Mouse (Mus musculus): ENCODE data around the gene B3gnt6. TPM values are rescaled to one million over a fixed set of nuclear protein-coding genes. Genes with fewer than 3 reads are reported as not detected.

B3gnt6 gene
- polyA plus RNA-seq, 1 experiment from 2014 or later: 0.06 TPM

GRCm38 (mm10) chr7:98157636-98158332, 41.5 kb downstream of the B3gnt6 start:
- no peaks in the 10 kb centered on the region for H3K27me3 ChIP-seq (ENCODE audit: control insufficient read depth, insufficient read depth, low read depth, low read length)
- WGBS (ENCODE audit: insufficient replicate concordance): 40% methylated on average over 5 of the region's 5 CpGs
- peaks cover 62% of the 10 kb centered on the region for H3K4me1 ChIP-seq (ENCODE audit: control insufficient read depth, low read depth, low read length)
- no peaks in the 10 kb centered on the region for H3K9me3 ChIP-seq (replicated peaks; ENCODE audit: control insufficient read depth, low read length)
- peak; percentile 59 for ATAC-seq (ENCODE audit: low read depth)
- H3K27ac ChIP-seq (ENCODE audit: low read length): peak overlapping the region; percentile 58
- H3K4me2 ChIP-seq (ENCODE audit: low read depth, low read length): peak overlapping the region; percentile 50
- peak overlapping the region; percentile 46 for H3K9ac ChIP-seq (ENCODE audit: low read depth, low read length)
- peaks cover 5% of the 10 kb centered on the region; the same call in 1 of the 2 replicates for H3K36me3 ChIP-seq (ENCODE audit: control insufficient read depth, insufficient read depth)
- H3K4me3 ChIP-seq (ENCODE audit: low read depth, low read length): peak overlapping the region; percentile 47

GRCm38 (mm10) chr7:98156280-98156665, 43.0 kb downstream of the B3gnt6 start:
- Histone ChIP-seq H3K9me3 (replicated peaks; ENCODE audit: control insufficient read depth, low read length) (no peaks in the 10 kb centered on the region), H3K4me1 (ENCODE audit: control insufficient read depth, low read depth, low read length) (peaks cover 54% of the 10 kb centered on the region), H3K27ac (ENCODE audit: low read length) (peak overlapping the region; percentile 29; the same call in 1 of the 2 replicates), H3K36me3 (ENCODE audit: control insufficient read depth, insufficient read depth) (peaks cover under 1% of the 10 kb centered on the region; the same call in 1 of the 2 replicates), H3K9ac (ENCODE audit: low read depth, low read length) (no peak overlapping the region), H3K4me3 (ENCODE audit: low read depth, low read length) (no peak overlapping the region), H3K4me2 (ENCODE audit: low read depth, low read length) (no peak overlapping the region), H3K27me3 (ENCODE audit: control insufficient read depth, insufficient read depth, low read depth, low read length) (no peaks in the 10 kb centered on the region)
- WGBS (ENCODE audit: insufficient replicate concordance): 35% methylated on average over 3 of the region's 3 CpGs
- no peak for ATAC-seq (ENCODE audit: low read depth)

- no peak overlapping the region for H3K4me2 ChIP-seq (ENCODE audit: low read depth, low read length)
- peaks cover 52% of the 10 kb centered on the region for H3K4me1 ChIP-seq (ENCODE audit: control insufficient read depth, low read depth, low read length)
- no peaks in the 10 kb centered on the region for H3K27me3 ChIP-seq (ENCODE audit: control insufficient read depth, insufficient read depth, low read depth, low read length)
- peak overlapping the region; percentile 56; the same call in 1 of the 2 replicates for H3K27ac ChIP-seq (ENCODE audit: low read length)
- no peak overlapping the region for H3K9ac ChIP-seq (ENCODE audit: low read depth, low read length)
- peak; percentile 54 for ATAC-seq (ENCODE audit: low read depth)
- WGBS (ENCODE audit: insufficient replicate concordance): 11% methylated on average over 7 of the region's 8 CpGs
- no peak overlapping the region for H3K4me3 ChIP-seq (ENCODE audit: low read depth, low read length)
- no peaks in the 10 kb centered on the region for H3K36me3 ChIP-seq (ENCODE audit: control insufficient read depth, insufficient read depth)
- H3K9me3 ChIP-seq (replicated peaks; ENCODE audit: control insufficient read depth, low read length): no peaks in the 10 kb centered on the region
Measured at GRCm38 (mm10) chr7:98155546-98156279, 43.6 kb downstream of the B3gnt6 start.

GRCm38 (mm10) chr7:98153892-98154291, 45.4 kb downstream of the B3gnt6 start:
- H3K4me2 ChIP-seq (ENCODE audit: low read depth, low read length): no peak overlapping the region
- WGBS (ENCODE audit: insufficient replicate concordance): 80% methylated on average over 5 of the region's 5 CpGs
- H3K27me3 ChIP-seq (ENCODE audit: control insufficient read depth, insufficient read depth, low read depth, low read length): no peaks in the 10 kb centered on the region
- no peaks in the 10 kb centered on the region for H3K36me3 ChIP-seq (ENCODE audit: control insufficient read depth, insufficient read depth)
- H3K27ac ChIP-seq (ENCODE audit: low read length): no peak overlapping the region
- ATAC-seq (ENCODE audit: low read depth): no peak
- H3K9ac ChIP-seq (ENCODE audit: low read depth, low read length): no peak overlapping the region
- H3K4me1 ChIP-seq (ENCODE audit: control insufficient read depth, low read depth, low read length): peaks cover 38% of the 10 kb centered on the region
- no peaks in the 10 kb centered on the region for H3K9me3 ChIP-seq (replicated peaks; ENCODE audit: control insufficient read depth, low read length)
- H3K4me3 ChIP-seq (ENCODE audit: low read depth, low read length): no peak overlapping the region

GRCm38 (mm10) chr7:98153345-98153744, 45.9 kb downstream of the B3gnt6 start:
- Histone ChIP-seq H3K9me3 (replicated peaks; ENCODE audit: control insufficient read depth, low read length) (no peaks in the 10 kb centered on the region), H3K27ac (ENCODE audit: low read length) (no peak overlapping the region), H3K4me1 (ENCODE audit: control insufficient read depth, low read depth, low read length) (peaks cover 32% of the 10 kb centered on the region), H3K4me3 (ENCODE audit: low read depth, low read length) (no peak overlapping the region), H3K9ac (ENCODE audit: low read depth, low read length) (no peak overlapping the region), H3K4me2 (ENCODE audit: low read depth, low read length) (no peak overlapping the region), H3K27me3 (ENCODE audit: control insufficient read depth, insufficient read depth, low read depth, low read length) (no peaks in the 10 kb centered on the region), H3K36me3 (ENCODE audit: control insufficient read depth, insufficient read depth) (no peaks in the 10 kb centered on the region)
- no peak for ATAC-seq (ENCODE audit: low read depth)
- WGBS (ENCODE audit: insufficient replicate concordance): 42% methylated on average over 3 of the region's 3 CpGs

GRCm38 (mm10) chr7:98152400-98152799, 46.9 kb downstream of the B3gnt6 start:
- H3K27ac ChIP-seq (ENCODE audit: low read length): no peak overlapping the region
- peaks cover 23% of the 10 kb centered on the region for H3K4me1 ChIP-seq (ENCODE audit: control insufficient read depth, low read depth, low read length)
- no peak overlapping the region for H3K9ac ChIP-seq (ENCODE audit: low read depth, low read length)
- no peaks in the 10 kb centered on the region for H3K27me3 ChIP-seq (ENCODE audit: control insufficient read depth, insufficient read depth, low read depth, low read length)
- peaks cover 4% of the 10 kb centered on the region; the same call in 1 of the 2 replicates for H3K36me3 ChIP-seq (ENCODE audit: control insufficient read depth, insufficient read depth)
- no peak overlapping the region for H3K4me3 ChIP-seq (ENCODE audit: low read depth, low read length)
- no peak for ATAC-seq (ENCODE audit: low read depth)
- H3K4me2 ChIP-seq (ENCODE audit: low read depth, low read length): no peak overlapping the region
- no peaks in the 10 kb centered on the region for H3K9me3 ChIP-seq (replicated peaks; ENCODE audit: control insufficient read depth, low read length)
- 73% methylated on average over 8 of the region's 8 CpGs for WGBS (ENCODE audit: insufficient replicate concordance)

- H3K4me3 ChIP-seq (ENCODE audit: low read depth, low read length): no peak overlapping the region
- H3K27ac ChIP-seq (ENCODE audit: low read length): no peak overlapping the region
- no peaks in the 10 kb centered on the region for H3K27me3 ChIP-seq (ENCODE audit: control insufficient read depth, insufficient read depth, low read depth, low read length)
- H3K36me3 ChIP-seq (ENCODE audit: control insufficient read depth, insufficient read depth): peaks cover 4% of the 10 kb centered on the region; the same call in 1 of the 2 replicates
- H3K4me1 ChIP-seq (ENCODE audit: control insufficient read depth, low read depth, low read length): peaks cover 4% of the 10 kb centered on the region
- no peaks in the 10 kb centered on the region for H3K9me3 ChIP-seq (replicated peaks; ENCODE audit: control insufficient read depth, low read length)
- no peak overlapping the region for H3K9ac ChIP-seq (ENCODE audit: low read depth, low read length)
- 0 out of 2 replicates have a peak, but pooled peaks have one; percentile 5 for ATAC-seq (ENCODE audit: low read depth)
- WGBS (ENCODE audit: insufficient replicate concordance): 62% methylated on average over 5 of the region's 5 CpGs
- H3K4me2 ChIP-seq (ENCODE audit: low read depth, low read length): no peak overlapping the region
Measured at GRCm38 (mm10) chr7:98150525-98150924, 48.8 kb downstream of the B3gnt6 start.

GRCm38 (mm10) chr7:98149802-98150201, 49.5 kb downstream of the B3gnt6 start:
- H3K9ac ChIP-seq (ENCODE audit: low read depth, low read length): no peak overlapping the region
- no peaks in the 10 kb centered on the region for H3K27me3 ChIP-seq (ENCODE audit: control insufficient read depth, insufficient read depth, low read depth, low read length)
- H3K4me3 ChIP-seq (ENCODE audit: low read depth, low read length): no peak overlapping the region
- no peak for ATAC-seq (ENCODE audit: low read depth)
- no peaks in the 10 kb centered on the region for H3K4me1 ChIP-seq (ENCODE audit: control insufficient read depth, low read depth, low read length)
- 75% methylated on average over 3 of the region's 3 CpGs for WGBS (ENCODE audit: insufficient replicate concordance)
- H3K9me3 ChIP-seq (replicated peaks; ENCODE audit: control insufficient read depth, low read length): no peaks in the 10 kb centered on the region
- no peak overlapping the region for H3K4me2 ChIP-seq (ENCODE audit: low read depth, low read length)
- no peak overlapping the region for H3K27ac ChIP-seq (ENCODE audit: low read length)
- peaks cover 4% of the 10 kb centered on the region; the same call in 1 of the 2 replicates for H3K36me3 ChIP-seq (ENCODE audit: control insufficient read depth, insufficient read depth)
